Mouse (Mus musculus): ENCODE results near the gene Ric8a. TPM values are rescaled to one million over a fixed set of nuclear protein-coding genes. Genes with fewer than 3 reads are reported as not detected.
A peak's percentile ranks its signal among the peaks of the same experiment; 100 is the strongest.

Gene Ric8a
- polyA plus RNA-seq (2012; rRNA removed) = 104 and 117 TPM in 2 replicates

DNA sequence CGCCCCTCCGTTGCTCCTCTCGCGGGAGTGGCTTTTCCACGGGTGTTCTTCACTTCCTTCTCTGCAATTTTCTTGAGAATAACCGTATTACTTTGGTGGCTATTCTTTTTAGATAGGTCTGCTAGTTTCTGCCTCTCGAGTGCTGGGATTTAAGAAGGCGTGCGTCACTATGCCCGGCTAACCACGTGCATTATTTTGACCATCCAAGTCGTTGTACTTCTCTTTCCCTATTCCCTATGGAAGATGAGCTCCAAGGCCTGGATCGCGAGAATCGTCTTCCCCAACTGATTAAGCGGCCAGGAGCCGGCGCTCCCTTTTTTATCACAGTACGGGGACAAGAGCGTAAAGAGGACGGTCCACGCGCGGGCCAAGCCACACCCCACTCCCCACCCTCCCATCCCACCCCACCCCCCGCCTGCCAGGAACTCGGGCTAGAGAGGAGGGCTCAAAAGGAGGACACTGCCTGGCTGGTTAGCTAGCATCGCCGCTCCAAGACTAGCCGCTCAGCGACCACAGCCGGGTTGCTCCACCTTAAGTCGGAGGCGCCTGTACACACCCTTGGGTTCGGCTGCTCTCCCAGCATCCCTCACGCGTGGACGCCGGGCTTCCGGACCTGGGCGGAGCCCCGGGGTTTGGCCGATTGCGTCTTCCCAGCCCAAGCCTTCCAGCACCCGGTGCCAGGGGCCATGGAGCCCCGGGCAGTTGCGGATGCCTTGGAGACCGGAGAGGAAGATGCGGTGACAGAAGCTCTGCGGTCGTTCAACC lies at the start of gene Ric8a:
Gene Ric8a (plus strand): TSS at position 173 of the 765 bp plus-strand sequence.
- DNase-seq (ENCODE audit: low read depth in 1 of 2, low spot score in 2 of 2) = peak; percentile 47 to 84
- H3K27ac ChIP-seq (ENCODE audit: insufficient read depth, low read length) = peak within 1 kb of the TSS; percentile 73
- H3K27me3 ChIP-seq (ENCODE audit: control insufficient read depth, insufficient read depth, low read length) = no peaks in the 10 kb centered on the region
- TF ChIP-seq POLR2A (IDR thresholded peaks at IDR 0.05; ENCODE audit: low read depth, low read length) (peak; percentile 37), CTCF (IDR thresholded peaks at IDR 0.05; ENCODE audit: extremely low read depth, insufficient read depth, insufficient read length, insufficient replicate concordance) (no peak)
- peaks cover 26% of the 10 kb centered on the region for H3K36me3 ChIP-seq (ENCODE audit: control insufficient read depth, insufficient read depth, low read length)
- peaks cover 10% of the 10 kb centered on the region for H3K4me1 ChIP-seq (ENCODE audit: control insufficient read depth, insufficient read depth, insufficient read length)
- under 1% methylated on average over 50 of the region's 50 CpGs for WGBS
- H3K4me3 ChIP-seq (ENCODE audit: extremely low read depth, insufficient read depth, insufficient read length) = peak within 1 kb of the TSS; percentile 86

DNA sequence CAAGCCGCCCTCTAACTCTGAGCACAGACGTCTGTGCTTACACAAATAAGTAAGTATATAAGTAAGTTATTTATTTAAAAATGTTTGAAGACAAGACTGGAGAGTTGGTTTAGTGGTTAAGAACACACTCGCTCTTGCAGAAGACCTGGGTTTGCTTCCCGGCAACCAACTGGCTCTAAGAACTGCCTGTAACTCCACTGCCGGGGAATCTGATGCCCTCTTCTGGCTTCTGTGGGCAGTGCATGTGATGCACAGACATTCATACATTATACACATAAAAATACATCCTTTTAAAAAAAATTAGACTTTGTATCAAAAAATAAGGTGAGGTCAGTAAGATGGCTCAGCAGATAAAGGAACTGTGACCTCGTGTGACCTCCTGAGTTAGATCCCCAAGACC lies 46.3 kb upstream of the Ric8a start:
- WGBS = 86% methylated on average over 6 of the region's 6 CpGs
- no peaks in the 10 kb centered on the region for H3K36me3 ChIP-seq (ENCODE audit: control insufficient read depth, insufficient read depth, low read length)
- no peaks in the 10 kb centered on the region for H3K4me1 ChIP-seq (ENCODE audit: control insufficient read depth, insufficient read depth, insufficient read length)
- no peak overlapping the region for H3K27ac ChIP-seq (ENCODE audit: insufficient read depth, low read length)
- no peaks in the 10 kb centered on the region for H3K27me3 ChIP-seq (ENCODE audit: control insufficient read depth, insufficient read depth, low read length)
- H3K4me3 ChIP-seq (ENCODE audit: extremely low read depth, insufficient read depth, insufficient read length) = no peak overlapping the region
- no peak for DNase-seq (ENCODE audit: low read depth in 1 of 2, low spot score in 2 of 2)
- no peak for TF ChIP-seq CTCF (IDR thresholded peaks at IDR 0.05; ENCODE audit: extremely low read depth, insufficient read depth, insufficient read length, insufficient replicate concordance)
- no peak for TF ChIP-seq POLR2A (IDR thresholded peaks at IDR 0.05; ENCODE audit: low read depth, low read length)

DNA sequence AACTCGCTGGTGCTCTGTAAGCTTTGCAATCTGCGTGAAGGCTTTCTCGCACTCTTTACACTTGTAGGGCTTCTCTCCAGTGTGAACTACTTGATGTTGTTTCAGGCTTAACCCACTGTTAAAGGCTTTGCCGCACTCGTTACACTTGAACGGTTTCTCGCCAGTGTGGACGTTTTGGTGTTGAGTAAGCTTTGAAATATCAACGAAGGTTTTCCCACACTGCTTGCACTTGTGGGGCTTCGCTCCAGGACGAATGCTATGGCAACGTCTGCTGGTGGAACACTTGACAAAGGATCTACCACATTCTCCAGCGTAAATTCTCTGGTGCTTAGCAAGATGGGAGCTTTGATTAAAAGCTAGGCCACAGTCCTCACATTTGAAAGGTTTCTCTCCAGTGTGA lies 45.0 kb upstream of the Ric8a start:
- H3K27ac ChIP-seq (ENCODE audit: insufficient read depth, low read length) = no peak overlapping the region
- H3K36me3 ChIP-seq (ENCODE audit: control insufficient read depth, insufficient read depth, low read length) = no peaks in the 10 kb centered on the region
- H3K4me1 ChIP-seq (ENCODE audit: control insufficient read depth, insufficient read depth, insufficient read length) = no peaks in the 10 kb centered on the region
- no peak for TF ChIP-seq POLR2A (IDR thresholded peaks at IDR 0.05; ENCODE audit: low read depth, low read length)
- no peak for TF ChIP-seq CTCF (IDR thresholded peaks at IDR 0.05; ENCODE audit: extremely low read depth, insufficient read depth, insufficient read length, insufficient replicate concordance)
- DNase-seq (ENCODE audit: low read depth in 1 of 2, low spot score in 2 of 2) = no peak
- WGBS = 92% methylated on average over 13 of the region's 13 CpGs
- no peaks in the 10 kb centered on the region for H3K27me3 ChIP-seq (ENCODE audit: control insufficient read depth, insufficient read depth, low read length)
- H3K4me3 ChIP-seq (ENCODE audit: extremely low read depth, insufficient read depth, insufficient read length) = no peak overlapping the region

DNA sequence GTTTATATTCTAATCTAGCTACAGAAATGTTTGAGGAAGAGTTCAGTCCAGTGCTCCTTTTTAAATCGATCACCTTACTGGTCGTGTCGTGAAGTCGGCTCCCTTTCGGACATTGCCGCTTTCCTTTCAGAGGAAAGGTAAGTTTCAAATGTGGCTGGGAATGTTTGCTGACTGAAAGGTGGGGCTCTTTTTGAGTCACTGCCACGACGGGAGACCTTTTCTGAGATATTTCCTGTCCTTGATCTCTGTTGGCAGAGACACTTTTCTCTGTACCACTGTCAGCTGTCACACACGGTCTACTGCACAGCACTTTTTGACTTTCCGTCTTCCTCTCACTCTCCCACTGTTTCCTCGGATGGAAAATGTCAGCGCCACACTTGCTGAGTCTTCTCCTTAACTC lies 43.9 kb upstream of the Ric8a start:
- no peak overlapping the region for H3K27ac ChIP-seq (ENCODE audit: insufficient read depth, low read length)
- WGBS = 81% methylated on average over 12 of the region's 12 CpGs
- H3K36me3 ChIP-seq (ENCODE audit: control insufficient read depth, insufficient read depth, low read length) = no peaks in the 10 kb centered on the region
- H3K4me3 ChIP-seq (ENCODE audit: extremely low read depth, insufficient read depth, insufficient read length) = no peak overlapping the region
- no peak for TF ChIP-seq CTCF (IDR thresholded peaks at IDR 0.05; ENCODE audit: extremely low read depth, insufficient read depth, insufficient read length, insufficient replicate concordance)
- TF ChIP-seq POLR2A (IDR thresholded peaks at IDR 0.05; ENCODE audit: low read depth, low read length) = no peak
- no peaks in the 10 kb centered on the region for H3K4me1 ChIP-seq (ENCODE audit: control insufficient read depth, insufficient read depth, insufficient read length)
- no peak for DNase-seq (ENCODE audit: low read depth in 1 of 2, low spot score in 2 of 2)
- H3K27me3 ChIP-seq (ENCODE audit: control insufficient read depth, insufficient read depth, low read length) = no peaks in the 10 kb centered on the region

DNA sequence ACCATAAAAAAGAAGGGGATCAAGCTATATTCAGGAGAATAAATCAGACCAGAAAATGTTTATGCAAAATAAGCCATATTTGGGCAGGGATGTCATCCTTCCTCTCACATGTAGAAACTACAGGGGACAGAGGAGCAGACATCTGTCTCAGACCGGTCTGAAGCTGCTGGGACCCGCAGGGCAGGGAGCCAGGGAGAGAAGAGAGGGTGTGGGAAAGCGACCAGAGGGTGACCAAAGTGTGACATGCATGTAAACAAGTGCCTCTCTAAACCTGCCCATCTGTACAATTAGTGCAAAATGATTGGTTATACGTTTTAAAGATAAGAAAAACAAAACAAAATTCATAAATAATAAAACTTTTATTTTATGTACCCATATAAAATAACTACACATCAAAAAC lies 36.6 kb upstream of the Ric8a start:
- TF ChIP-seq CTCF (IDR thresholded peaks at IDR 0.05; ENCODE audit: extremely low read depth, insufficient read depth, insufficient read length, insufficient replicate concordance) (no peak), POLR2A (IDR thresholded peaks at IDR 0.05; ENCODE audit: low read depth, low read length) (no peak)
- 75% methylated on average over 4 of the region's 4 CpGs for WGBS

DNA sequence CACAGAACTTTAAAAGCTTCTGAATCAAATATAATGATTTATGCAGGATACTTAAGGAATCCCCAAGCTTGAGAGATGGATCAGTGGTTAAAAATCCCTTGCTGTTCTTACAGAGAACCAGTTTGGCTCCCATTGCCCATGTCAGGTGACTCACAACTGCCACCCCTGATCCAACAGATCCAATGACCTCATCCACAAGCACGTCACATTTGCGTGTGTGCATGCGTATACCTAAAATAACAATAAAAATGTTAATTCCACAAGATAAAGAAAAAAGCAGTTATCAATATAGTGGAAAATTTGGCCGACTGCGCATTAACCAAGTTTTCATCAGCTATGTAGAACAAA lies 35.5 kb upstream of the Ric8a start:
- Histone ChIP-seq H3K4me1 (ENCODE audit: control insufficient read depth, insufficient read depth, insufficient read length) (no peaks in the 10 kb centered on the region; the same call in 1 of the 2 replicates), H3K27ac (ENCODE audit: insufficient read depth, low read length) (no peak overlapping the region), H3K36me3 (ENCODE audit: control insufficient read depth, insufficient read depth, low read length) (no peaks in the 10 kb centered on the region), H3K27me3 (ENCODE audit: control insufficient read depth, insufficient read depth, low read length) (peaks cover 2% of the 10 kb centered on the region; the same call in 1 of the 2 replicates), H3K4me3 (ENCODE audit: extremely low read depth, insufficient read depth, insufficient read length) (no peak overlapping the region)
- TF ChIP-seq POLR2A (IDR thresholded peaks at IDR 0.05; ENCODE audit: low read depth, low read length) (no peak), CTCF (IDR thresholded peaks at IDR 0.05; ENCODE audit: extremely low read depth, insufficient read depth, insufficient read length, insufficient replicate concordance) (no peak)
- 82% methylated on average over 5 of the region's 5 CpGs for WGBS
- DNase-seq (ENCODE audit: low read depth in 1 of 2, low spot score in 2 of 2) = no peak

More for the DNA sequence above, 36.6 kb upstream of the Ric8a start:
- Histone ChIP-seq H3K4me3 (ENCODE audit: extremely low read depth, insufficient read depth, insufficient read length) (no peak overlapping the region), H3K4me1 (ENCODE audit: control insufficient read depth, insufficient read depth, insufficient read length) (no peaks in the 10 kb centered on the region; the same call in 1 of the 2 replicates), H3K27ac (ENCODE audit: insufficient read depth, low read length) (no peak overlapping the region), H3K27me3 (ENCODE audit: control insufficient read depth, insufficient read depth, low read length) (peaks cover 2% of the 10 kb centered on the region; the same call in 1 of the 2 replicates), H3K36me3 (ENCODE audit: control insufficient read depth, insufficient read depth, low read length) (no peaks in the 10 kb centered on the region)
- DNase-seq (ENCODE audit: low read depth in 1 of 2, low spot score in 2 of 2) = no peak
